Mouse (Mus musculus): ENCODE measurements at regions not wholly inside any gene's neighbourhood (a gene's known extent, or its start where the extent isn't known, plus 50 kb on each side); places are given as distances from the start of the nearest gene placed in this dataset.

DNA sequence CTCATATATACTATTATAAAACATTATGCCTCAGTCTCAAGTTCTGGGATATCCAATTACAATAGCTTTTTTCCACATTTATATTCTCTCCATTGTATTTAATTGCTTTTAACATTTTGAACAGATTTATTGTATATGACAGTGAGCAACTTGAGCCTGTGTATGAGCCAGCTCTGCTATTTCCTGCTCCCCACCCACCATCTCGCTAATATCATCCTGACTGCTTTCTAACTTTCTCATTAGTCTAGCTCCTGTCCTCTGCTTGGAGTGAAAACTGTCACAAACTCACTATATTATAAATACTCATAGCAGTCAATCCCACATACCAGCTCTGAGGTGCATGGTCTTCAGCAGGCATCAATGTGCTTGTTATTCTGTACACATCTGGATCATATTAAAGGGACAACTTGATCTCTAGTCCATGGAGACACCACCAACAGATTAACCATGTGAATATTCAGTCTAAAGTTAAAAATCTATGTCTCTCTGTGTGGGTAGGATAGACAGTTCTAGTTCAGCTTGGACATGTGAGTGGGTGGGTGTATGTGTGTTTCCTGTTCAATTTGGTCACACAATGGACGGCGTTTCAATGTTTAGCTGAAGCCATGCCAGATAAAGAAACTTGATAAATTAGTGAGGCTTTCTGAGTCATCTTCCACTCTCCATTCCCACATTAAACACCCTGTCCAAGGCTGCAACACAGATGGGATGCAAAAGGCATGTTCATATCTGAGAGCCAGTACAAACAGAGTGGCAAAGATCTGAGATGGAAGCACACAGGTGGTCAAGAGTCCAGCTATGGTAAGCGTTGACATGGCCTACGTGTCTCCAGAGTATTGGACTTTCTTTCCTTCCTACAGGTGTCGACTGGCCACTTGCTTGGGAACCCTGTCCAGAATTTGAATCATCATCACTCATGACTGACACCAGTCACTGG lies 616.1 kb upstream of the Clint1 start:
- DNase-seq (ENCODE audit: low spot score in 2 of 2) = no peak
- no peak overlapping the region for H3K4me3 ChIP-seq
- H3K27ac ChIP-seq = no peak overlapping the region
- no peak for TF ChIP-seq CTCF (conservative IDR thresholded peaks at IDR 0.05)

DNA sequence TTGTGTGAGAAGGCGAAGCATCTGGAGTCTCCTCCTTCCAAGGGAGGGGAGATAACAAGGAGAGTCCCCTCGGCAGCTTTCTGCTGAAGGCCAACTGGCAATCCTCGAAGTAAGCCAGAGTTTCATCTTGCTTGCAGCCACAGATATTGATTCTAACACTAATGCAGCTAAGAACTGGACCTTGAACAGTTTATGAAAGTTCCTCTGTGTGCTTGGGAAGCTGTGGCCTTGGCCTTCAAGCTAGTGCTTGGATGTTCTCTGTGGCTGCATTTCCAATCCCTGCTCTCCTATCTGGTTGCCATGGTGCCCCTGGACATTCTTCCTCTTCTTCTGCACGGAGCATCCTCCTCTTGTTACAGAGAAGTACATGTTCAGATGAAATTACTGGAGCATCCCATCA lies 614.8 kb upstream of the Clint1 start:
- no peak for TF ChIP-seq CTCF (conservative IDR thresholded peaks at IDR 0.05)
- Histone ChIP-seq H3K27ac (no peak overlapping the region), H3K4me3 (no peak overlapping the region)
- DNase-seq (ENCODE audit: low spot score in 2 of 2) = no peak

DNA sequence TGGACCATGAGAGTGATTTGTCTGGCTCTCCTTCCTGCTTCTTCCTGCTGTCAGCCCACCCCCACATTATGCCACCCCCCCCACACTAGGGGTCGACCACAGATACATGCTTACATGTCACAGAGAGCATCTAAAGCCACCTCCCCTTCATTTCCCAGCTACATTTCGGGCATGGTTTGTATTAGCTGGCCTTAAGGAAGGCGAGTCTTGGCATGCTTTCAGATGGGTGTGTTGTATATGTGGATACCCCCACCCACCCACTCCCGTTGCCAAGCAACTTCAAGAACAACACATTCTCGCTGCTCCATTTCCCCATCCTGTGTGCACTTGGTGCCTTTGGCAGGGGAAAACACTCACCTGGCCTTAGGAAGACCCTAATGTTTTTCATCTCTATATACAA lies 612.8 kb upstream of the Clint1 start:
- no peak for TF ChIP-seq CTCF (conservative IDR thresholded peaks at IDR 0.05)
- no peak overlapping the region for H3K4me3 ChIP-seq
- H3K27ac ChIP-seq = no peak overlapping the region
- DNase-seq (ENCODE audit: low spot score in 2 of 2) = no peak

DNA sequence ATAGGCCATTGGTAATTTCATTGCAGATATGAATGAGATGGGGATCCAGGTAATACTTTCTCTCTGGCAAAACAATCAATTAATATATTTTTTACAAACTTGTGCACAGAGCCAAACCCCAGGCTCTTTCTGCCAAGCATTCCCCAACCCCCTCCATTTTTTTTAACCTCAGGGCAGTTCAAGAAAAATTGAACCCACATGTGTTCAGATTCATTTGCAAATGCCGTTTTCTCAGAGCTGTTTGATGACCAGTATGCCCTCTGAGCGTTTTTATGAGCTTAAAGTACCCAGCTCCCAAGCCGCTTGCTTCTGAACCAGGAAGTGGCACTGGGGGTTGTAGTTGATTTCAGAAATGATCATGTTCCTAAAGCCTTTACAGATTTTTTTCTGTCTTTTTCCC lies 611.4 kb upstream of the Clint1 start:
- no peak for TF ChIP-seq CTCF (conservative IDR thresholded peaks at IDR 0.05)
- Histone ChIP-seq H3K4me3 (no peak overlapping the region), H3K27ac (no peak overlapping the region)

DNA sequence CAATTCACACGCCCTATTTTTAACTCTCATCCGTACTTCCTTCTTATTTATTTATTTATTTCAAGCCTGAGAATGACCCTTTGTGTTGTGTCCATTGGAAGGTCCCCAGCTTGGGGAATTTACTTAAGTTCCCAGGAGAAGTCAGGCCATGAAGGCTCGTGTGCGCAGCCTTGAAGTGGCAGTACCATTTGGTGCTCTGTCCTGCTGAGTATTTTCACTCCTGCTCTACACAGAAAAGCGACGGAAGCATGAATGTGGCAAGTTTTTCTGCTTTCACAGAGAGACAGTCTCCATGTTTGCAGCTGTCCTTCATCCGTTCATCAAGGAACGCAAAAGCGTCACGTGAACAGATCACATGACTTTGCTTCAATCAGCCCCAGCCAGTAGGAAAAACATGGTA lies 610.2 kb upstream of the Clint1 start:
- H3K27ac ChIP-seq = no peak overlapping the region
- no peak for DNase-seq (ENCODE audit: low spot score in 2 of 2)
- H3K4me3 ChIP-seq = no peak overlapping the region
- TF ChIP-seq CTCF (conservative IDR thresholded peaks at IDR 0.05) = no peak

More for the DNA sequence above, 611.4 kb upstream of the Clint1 start:
- no peak for DNase-seq (ENCODE audit: low spot score in 2 of 2)

DNA sequence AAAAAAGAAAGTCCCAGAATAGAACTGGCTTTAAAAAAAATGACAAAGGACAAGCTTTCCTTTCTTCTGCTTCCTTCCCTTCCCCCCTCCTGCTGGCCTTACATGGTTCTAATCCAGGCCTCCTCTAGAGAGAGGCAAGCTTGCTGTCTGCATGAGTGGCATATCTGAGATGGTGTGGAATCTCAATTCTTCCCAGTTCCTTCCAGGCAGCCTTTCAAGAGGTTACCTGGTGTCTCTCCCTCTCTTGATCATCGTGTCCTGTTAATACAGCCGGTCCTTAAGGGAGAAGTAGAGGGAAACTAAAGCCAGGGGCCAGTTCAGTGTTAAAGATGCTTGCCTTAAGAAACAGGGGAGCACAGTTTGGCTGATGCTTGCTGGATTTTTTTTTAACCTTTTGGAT lies 607.1 kb upstream of the Clint1 start:
- no peak for DNase-seq (ENCODE audit: low spot score in 2 of 2)
- Histone ChIP-seq H3K27ac (no peak overlapping the region), H3K4me3 (no peak overlapping the region)
- TF ChIP-seq CTCF (conservative IDR thresholded peaks at IDR 0.05) = no peak

DNA sequence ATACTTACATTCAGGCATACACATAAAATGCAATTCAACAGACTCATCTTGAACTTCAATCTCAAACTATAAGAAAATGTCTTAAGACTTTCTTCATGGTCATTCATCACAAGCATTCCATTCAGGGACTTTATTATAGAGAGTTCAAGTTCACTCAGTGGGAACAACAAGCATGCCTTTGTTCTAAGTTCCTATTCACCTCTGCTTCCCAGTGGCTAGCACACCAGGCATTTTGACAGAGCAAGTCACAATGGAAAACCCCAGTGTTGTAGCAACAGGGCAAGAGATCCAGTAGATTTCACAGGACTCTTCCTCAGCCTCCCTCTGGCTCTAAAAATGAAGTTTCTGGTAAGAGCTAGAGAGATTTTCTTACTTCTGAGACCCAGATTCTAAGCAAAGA lies 595.8 kb upstream of the Clint1 start:
- DNase-seq (ENCODE audit: low spot score in 2 of 2) = no peak
- TF ChIP-seq CTCF (conservative IDR thresholded peaks at IDR 0.05) = no peak
- H3K27ac ChIP-seq = no peak overlapping the region

DNA sequence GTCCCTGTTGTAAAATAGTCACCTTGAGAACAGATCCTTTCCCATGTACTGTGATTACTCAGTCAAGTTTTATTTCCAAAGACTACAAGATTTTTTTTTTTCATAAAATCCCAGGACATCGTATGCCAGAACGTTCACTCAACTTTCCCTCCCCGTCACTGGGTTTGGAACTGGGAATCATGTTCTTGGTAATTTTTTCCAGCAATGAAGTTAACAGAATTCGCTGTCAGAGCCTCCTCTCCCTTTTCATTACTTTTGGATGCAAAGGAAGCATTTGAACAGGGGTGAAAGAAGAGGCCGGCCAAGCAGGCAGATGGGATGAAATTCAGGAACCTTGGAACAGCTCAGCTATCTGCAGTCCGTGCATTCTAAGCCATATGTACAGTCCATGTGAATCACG lies 589.7 kb upstream of the Clint1 start:
- Histone ChIP-seq H3K4me3 (no peak overlapping the region), H3K27ac (no peak overlapping the region)
- no peak for TF ChIP-seq CTCF (conservative IDR thresholded peaks at IDR 0.05)
- no peak for DNase-seq (ENCODE audit: low spot score in 2 of 2)

More for the DNA sequence above, 595.8 kb upstream of the Clint1 start:
- H3K4me3 ChIP-seq = no peak overlapping the region

DNA sequence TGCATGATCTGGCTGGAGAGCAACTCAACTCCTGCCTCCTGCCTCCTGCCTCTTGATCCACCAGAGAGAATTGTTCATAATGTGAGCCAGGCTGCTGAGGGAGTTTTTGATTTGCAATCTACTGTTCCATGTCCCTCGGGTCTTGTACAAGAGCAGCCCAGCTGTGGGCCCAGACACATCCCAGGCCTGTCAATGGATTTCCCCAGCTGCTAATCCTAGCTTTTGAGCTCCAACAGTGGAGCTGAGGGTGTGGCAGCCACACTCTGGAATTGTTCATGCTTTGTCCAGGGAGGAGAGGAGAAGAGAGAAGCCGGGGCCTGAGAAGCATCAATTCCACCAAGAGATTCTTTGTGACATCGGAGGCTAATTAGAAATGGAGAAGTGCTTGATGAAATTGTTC lies 587.9 kb upstream of the Clint1 start:
- no peak for DNase-seq (ENCODE audit: low spot score in 2 of 2)
- Histone ChIP-seq H3K4me3 (no peak overlapping the region), H3K27ac (no peak overlapping the region)
- no peak for TF ChIP-seq CTCF (conservative IDR thresholded peaks at IDR 0.05)

DNA sequence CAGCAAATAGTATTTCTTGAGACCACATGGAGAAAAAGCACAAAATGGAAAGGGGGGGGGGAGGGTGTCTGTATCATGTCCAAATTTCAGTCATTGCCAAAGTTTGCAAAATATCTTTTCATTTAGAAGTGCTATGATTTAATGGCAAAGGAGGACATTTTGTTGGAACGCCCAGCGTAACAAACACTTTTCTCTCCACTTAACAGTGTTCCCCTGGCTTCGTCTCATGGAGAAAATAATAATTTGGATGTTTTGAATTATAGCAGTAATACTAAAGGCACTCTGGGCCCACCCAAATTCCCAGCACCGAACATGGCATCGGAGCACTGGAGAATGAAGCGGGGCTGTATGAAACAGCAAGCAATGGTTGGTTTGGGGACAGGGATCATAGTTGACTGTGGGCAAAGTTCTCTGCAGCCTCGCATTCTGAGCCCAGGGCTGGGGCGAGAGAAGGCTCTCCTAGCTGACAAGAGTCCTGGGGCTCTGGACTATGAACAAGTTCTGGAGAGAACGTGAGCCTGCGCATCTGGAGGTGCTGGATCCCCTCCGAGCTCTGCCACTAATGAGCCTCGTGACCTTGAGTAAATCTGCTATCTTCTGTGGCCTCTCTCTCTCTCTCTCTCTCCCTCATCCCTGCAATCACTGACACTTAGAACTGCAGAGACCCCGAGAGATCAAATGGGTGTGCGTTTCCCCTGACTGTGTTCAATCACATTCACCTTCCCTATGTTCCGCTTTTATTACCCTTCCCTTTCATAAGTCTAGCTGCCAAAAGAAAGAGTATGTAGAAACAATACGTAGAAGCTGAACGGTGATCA lies 586.5 kb upstream of the Clint1 start:
- no peak for DNase-seq (ENCODE audit: low spot score in 2 of 2)
- Histone ChIP-seq H3K27ac (no peak overlapping the region), H3K4me3 (no peak overlapping the region)
- no peak for TF ChIP-seq CTCF (conservative IDR thresholded peaks at IDR 0.05)

DNA sequence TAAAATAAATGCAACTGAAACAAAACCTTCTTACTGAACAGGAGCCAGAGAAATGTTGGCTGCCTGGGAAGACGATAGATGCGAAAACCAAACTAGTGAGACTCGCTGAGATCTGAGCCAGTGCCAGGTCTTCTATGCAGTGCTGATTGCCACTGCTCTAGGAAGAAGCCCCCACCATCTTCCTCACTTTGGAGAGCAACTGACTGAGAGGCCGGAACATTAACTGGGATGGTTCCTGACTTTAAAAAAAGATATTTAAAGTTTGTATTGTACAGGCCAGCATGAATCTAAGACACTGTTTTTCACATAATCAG lies 585.9 kb upstream of the Clint1 start:
- DNase-seq (ENCODE audit: low spot score in 2 of 2) = no peak
- TF ChIP-seq CTCF (conservative IDR thresholded peaks at IDR 0.05) = no peak
- H3K4me3 ChIP-seq = no peak overlapping the region

DNA sequence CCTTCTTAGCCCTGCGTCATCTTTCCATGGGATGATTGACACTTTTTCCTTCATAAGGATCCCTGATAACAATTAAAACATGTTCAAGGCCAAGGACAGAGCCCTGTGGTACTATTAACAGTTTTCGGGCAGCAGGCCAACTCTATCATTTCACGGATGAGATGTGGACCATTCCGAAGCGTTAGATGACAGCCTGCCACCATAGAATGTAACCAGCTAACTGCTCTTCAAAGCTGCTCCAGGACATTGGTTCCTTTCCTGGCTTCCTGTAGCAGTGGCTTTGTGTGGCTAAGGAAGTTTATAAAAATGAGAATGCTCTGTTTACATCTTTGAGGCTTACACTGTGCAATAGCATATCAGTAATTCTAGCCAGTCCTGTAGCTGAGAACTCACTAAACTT lies 582.6 kb upstream of the Clint1 start:
- no peak for TF ChIP-seq CTCF (conservative IDR thresholded peaks at IDR 0.05)
- H3K4me3 ChIP-seq = no peak overlapping the region
- DNase-seq (ENCODE audit: low spot score in 2 of 2) = no peak
- H3K27ac ChIP-seq = no peak overlapping the region

More for the DNA sequence above, 585.9 kb upstream of the Clint1 start:
- no peak overlapping the region for H3K27ac ChIP-seq

DNA sequence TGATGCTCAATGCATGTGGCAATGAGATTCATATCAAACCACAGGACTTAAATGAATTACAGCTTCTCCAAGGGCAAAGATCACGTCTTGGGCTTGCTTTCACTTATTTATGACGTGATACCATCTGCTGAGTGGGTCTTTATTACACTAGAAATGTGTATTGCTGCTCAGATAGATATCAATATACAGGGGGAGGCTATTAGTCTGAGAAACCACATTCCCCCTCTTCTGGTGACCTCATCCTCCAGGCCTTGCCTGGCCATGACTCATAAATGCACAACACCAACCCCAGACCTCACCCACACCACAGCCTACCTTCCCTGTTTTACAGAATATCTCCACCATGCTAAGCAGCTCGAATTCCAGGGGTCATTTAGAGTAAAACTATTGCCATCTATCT lies 580.6 kb upstream of the Clint1 start:
- no peak for TF ChIP-seq CTCF (conservative IDR thresholded peaks at IDR 0.05)
- DNase-seq (ENCODE audit: low spot score in 2 of 2) = no peak
- Histone ChIP-seq H3K4me3 (no peak overlapping the region), H3K27ac (no peak overlapping the region)

Measured in layer of hippocampus, adult 2 months (tissue).